Mouse (Mus musculus): ENCODE data around the gene Gm11232.

Gm11232 gene

GRCm38 (mm10) chr4:71757865-71758264 is at the start of gene Gm11232:
Gm11232 (minus strand) TSS chr4:71757965.
- no peak for DNase-seq (ENCODE audit: low spot score in 2 of 2)

GRCm38 (mm10) chr4:71805977-71806534 is 48.3 kb upstream of the Gm11232 start:
- DNase-seq (ENCODE audit: low spot score in 2 of 2): no peak

DNA sequence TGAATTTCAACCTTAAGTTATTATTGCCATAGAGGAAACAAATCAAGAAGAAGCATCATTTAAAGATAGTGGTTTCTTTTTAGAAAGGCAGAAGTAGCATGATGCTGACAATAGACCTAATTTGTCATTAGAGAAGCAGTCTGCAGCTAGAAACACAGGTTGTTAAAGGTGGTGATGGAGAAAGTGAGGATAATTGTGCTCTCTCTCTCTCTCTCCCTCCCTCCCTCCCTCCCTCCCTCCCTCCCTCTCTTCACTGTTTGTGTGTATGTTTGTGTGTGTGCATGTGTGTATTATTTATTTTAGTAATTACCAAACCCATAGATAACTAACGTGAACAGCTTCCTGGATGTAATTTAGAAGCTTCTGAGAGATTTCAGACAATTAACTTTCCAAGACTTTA is 7.8 kb upstream of the Gm11232 start:
- DNase-seq (ENCODE audit: low spot score in 2 of 2): no peak

DNA sequence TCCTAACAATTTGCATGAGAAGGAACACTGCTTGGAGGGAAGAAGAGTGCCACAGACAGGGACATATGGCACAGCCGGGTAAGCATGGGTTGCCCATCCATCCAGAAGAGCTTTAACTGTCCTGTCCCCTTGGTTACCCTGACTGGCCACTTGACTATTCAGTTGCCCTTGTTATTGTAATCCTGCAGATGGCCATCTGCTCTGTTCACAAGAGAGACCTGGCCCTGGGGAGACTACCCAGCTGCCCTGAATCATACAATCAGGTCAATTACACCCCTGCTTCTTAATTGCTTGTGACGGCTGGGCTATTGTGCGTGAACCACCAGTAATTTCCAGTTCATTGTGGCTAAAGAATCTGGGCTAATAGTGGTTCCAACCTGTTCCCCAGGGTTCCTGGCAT is 7.3 kb upstream of the Gm11232 start:
- no peak for DNase-seq (ENCODE audit: low spot score in 2 of 2)

GRCm38 (mm10) chr4:71756441-71757221 is 1.1 kb downstream of the Gm11232 start:
- peak in 1 of 2 experiments; percentile 20 for DNase-seq (ENCODE audit: low spot score in 2 of 2)

DNA sequence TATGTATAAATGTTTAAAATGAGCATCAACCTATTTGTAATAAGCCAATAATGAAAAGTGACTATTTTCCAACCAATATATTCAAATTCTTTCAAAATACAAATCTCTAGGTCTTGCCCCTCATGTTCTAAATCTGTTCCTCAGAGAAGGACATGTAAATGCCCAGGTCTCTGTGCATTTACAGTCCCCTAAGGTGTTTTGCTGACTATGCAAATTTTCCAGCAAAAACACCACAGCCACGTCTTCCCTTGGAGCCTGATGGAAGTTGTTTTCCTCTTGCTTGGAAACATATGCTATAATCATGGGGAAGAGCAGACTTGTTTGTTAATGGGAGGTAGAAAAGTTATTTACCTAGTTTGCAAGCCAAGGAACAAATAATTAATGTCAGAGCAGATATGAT is 12.0 kb downstream of the Gm11232 start:
- no peak for DNase-seq (ENCODE audit: low spot score in 2 of 2)

- no peak for DNase-seq (ENCODE audit: low spot score in 2 of 2)
Measured at GRCm38 (mm10) chr4:71736529-71736928, 21.2 kb downstream of the Gm11232 start.

DNA sequence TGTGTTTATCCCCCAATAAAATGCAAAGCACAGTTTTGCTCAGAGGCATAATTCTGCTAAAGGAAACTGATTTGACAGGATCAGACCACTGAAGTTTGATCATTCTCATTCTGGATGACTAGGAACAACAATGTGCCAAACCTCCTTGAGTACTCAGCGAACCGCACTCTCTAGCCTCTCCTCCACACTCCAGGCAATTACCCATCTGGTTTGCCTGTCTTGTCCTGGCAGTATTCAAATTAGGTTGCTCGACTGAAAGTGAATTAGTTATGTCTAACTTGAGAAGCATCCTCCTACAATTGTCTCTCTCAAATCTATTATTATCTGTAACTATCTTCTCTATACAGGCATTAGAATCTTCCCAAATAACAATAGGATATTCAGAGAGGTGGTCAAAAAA is 22.5 kb downstream of the Gm11232 start:
- no peak for DNase-seq (ENCODE audit: low spot score in 2 of 2)

GRCm38 (mm10) chr4:71729401-71729800 is 28.4 kb downstream of the Gm11232 start:
- no peak for DNase-seq (ENCODE audit: low spot score in 2 of 2)

DNA sequence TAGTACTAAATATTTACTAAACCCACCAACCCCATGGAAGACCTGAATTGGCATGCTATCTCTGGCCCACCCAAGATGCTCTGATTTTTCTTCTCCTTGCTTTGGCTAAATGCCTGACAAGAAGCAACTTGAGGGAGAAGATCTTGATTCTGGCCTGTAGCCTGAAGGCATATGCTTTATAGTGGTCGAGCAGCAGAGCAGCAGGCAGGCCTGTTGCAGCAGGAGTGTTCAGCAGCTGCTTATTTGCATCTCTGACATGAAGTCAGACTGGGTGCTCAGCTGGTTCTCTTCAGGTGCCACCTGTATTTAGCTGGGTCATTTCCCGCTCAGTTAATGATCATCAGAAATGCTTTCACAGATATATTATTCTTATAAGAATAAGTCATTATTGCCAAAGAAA is 30.2 kb downstream of the Gm11232 start:
- DNase-seq (ENCODE audit: low spot score in 2 of 2): no peak

- no peak for DNase-seq (ENCODE audit: low spot score in 2 of 2)
Measured at GRCm38 (mm10) chr4:71727056-71727455, 30.7 kb downstream of the Gm11232 start.

GRCm38 (mm10) chr4:71725889-71726288 is 31.9 kb downstream of the Gm11232 start:
- DNase-seq (ENCODE audit: low spot score in 2 of 2): no peak

Measured in urinary bladder, postnatal 4 days (tissue).